9 mouse cellular contexts compared by ENCODE assay signal in genomic region chr14:75283609-75284192, GRCm38 (mm10). TPM values are rescaled to one million over a fixed set of nuclear protein-coding genes. Genes with fewer than 3 reads are reported as not detected.
DNase-seq lines count a peak whose midpoint lies in the region; ATAC-seq and TF ChIP-seq lines count a peak whose summit lies in the region.
"Had no signal": no experiment of that assay in that cellular context is flagged by ENCODE, and none has a peak within 500 bp of the region (broad histone marks: within the 10 kb centered on the region; RNA-seq: fewer than 3 reads in every experiment).

No protein-coding gene starts in this region.

- peak; percentile 35 for ATAC-seq in kidney, postnatal 0 days (replicated peaks; ENCODE audit: low FRiP score, low read depth)
- peak; percentile 34 for ATAC-seq in midbrain, embryonic 14.5 days (ENCODE audit: low FRiP score, low TSS enrichment)

- 3% methylated on average over 19 of the region's 19 CpGs for WGBS in kidney, postnatal 0 days
- 6% methylated on average over 19 of the region's 19 CpGs for WGBS in midbrain, embryonic 14.5 days

- H3K27ac ChIP-seq in kidney, postnatal 0 days, result peak overlapping the region; percentile 88
- peak overlapping the region; percentile 68 for H3K27ac ChIP-seq in midbrain, embryonic 14.5 days (replicated peaks; ENCODE audit: low read depth, low read length)

- TF ChIP-seq CTCF in kidney, postnatal 0 days (IDR thresholded peaks at IDR 0.05; ENCODE audit: low read depth), result no peak

- peak; percentile 51 for DNase-seq in kidney, postnatal 0 days (ENCODE audit: low spot score)
- DNase-seq in kidney, adult 18-20 months, result no peak
- peak; percentile 56 for DNase-seq in R1 (ENCODE audit: low read depth, low spot score)
- DNase-seq in kidney, postnatal 10 days, result peak; percentile 36
- peak; percentile 56 for DNase-seq in midbrain, embryonic 14.5 days
- DNase-seq in c-Kit-positive CD71-positive TER-119-positive erythroid progenitor cells, embryonic 14.5 days (ENCODE audit: low spot score), result no peak
- DNase-seq in layer of hippocampus, postnatal 36 days, result no peak

- H3K9me3 ChIP-seq in kidney, postnatal 0 days (replicated peaks; ENCODE audit: low read length), result no peaks in the 10 kb centered on the region
- no peaks in the 10 kb centered on the region for H3K9me3 ChIP-seq in erythroblast, embryonic 14.5 days (ENCODE audit: control insufficient read depth, low read length)
- no peaks in the 10 kb centered on the region for H3K9me3 ChIP-seq in midbrain, embryonic 14.5 days (ENCODE audit: control insufficient read depth, low read length)

- H3K27me3 ChIP-seq in kidney, postnatal 0 days (ENCODE audit: insufficient read depth, low read length), result no peaks in the 10 kb centered on the region
- peaks cover 5% of the 10 kb centered on the region for H3K27me3 ChIP-seq in erythroblast, embryonic 14.5 days (ENCODE audit: control insufficient read depth)
- H3K27me3 ChIP-seq in midbrain, embryonic 14.5 days (ENCODE audit: control insufficient read depth, insufficient read depth, low read length), result no peaks in the 10 kb centered on the region

- H3K36me3 ChIP-seq in kidney, postnatal 0 days (ENCODE audit: insufficient read depth, low read length), result no peaks in the 10 kb centered on the region
- no peaks in the 10 kb centered on the region for H3K36me3 ChIP-seq in erythroblast, embryonic 14.5 days (ENCODE audit: control insufficient read depth)
- H3K36me3 ChIP-seq in midbrain, embryonic 14.5 days (ENCODE audit: control insufficient read depth, insufficient read depth, low read length), result no peaks in the 10 kb centered on the region

- H3K9ac ChIP-seq in kidney, postnatal 0 days (ENCODE audit: low read depth, low read length), result peak overlapping the region; percentile 89
- peak overlapping the region; percentile 57 for H3K9ac ChIP-seq in midbrain, embryonic 14.5 days (replicated peaks; ENCODE audit: low read length)

- H3K4me2 ChIP-seq in kidney, postnatal 0 days (ENCODE audit: low read length), result peak overlapping the region; percentile 78
- H3K4me2 ChIP-seq in midbrain, embryonic 14.5 days (ENCODE audit: low read length), result peak overlapping the region; percentile 82

- no peaks in the 10 kb centered on the region; the same call in 1 of the 2 replicates for H3K4me1 ChIP-seq in kidney, postnatal 0 days (replicated peaks; ENCODE audit: insufficient read depth, low read length)
- peaks cover 29% of the 10 kb centered on the region for H3K4me1 ChIP-seq in erythroblast, embryonic 14.5 days (ENCODE audit: control insufficient read depth)
- peaks cover 16% of the 10 kb centered on the region; the same call in 1 of the 2 replicates for H3K4me1 ChIP-seq in midbrain, embryonic 14.5 days (ENCODE audit: control insufficient read depth, insufficient read depth, low read length)

- peak overlapping the region; percentile 88 for H3K4me3 ChIP-seq in kidney, postnatal 0 days (replicated peaks; ENCODE audit: low read depth, low read length)
- peak overlapping the region; percentile 74 for H3K4me3 ChIP-seq in erythroblast, embryonic 14.5 days (replicated peaks)
- peak overlapping the region; percentile 100 for H3K4me3 ChIP-seq in midbrain, embryonic 14.5 days (replicated peaks; ENCODE audit: low read depth, low read length)

RNA-seq across cellular contexts. Expression of gene Zc3h13, which starts 0.5 kb away (rescaled TPM):
- polyA plus RNA-seq in kidney, postnatal 0 days (2015; fragmentation: Nextera tagmentation; extraction: Ambion mirVana), result 27.1 and 28.0 TPM in 2 replicates
- 2.6 and 3.0 TPM in 2 replicates for polyA plus RNA-seq in erythroblast, embryonic 14.5 days (2012)
- polyA plus RNA-seq in midbrain, embryonic 14.5 days (2014; fragmentation: Nextera tagmentation; extraction: Ambion mirVana), result 34.5 and 40.1 TPM in 2 replicates
- 10 to 100 TPM; 57.2 to 65.2 TPM for total RNA-seq in layer of hippocampus, postnatal 36 days (2021)

RNA-seq across cellular contexts. Expression of gene Cpb2, which starts 41.6 kb away (rescaled TPM):
- polyA plus RNA-seq in kidney, postnatal 0 days (2015; fragmentation: Nextera tagmentation; extraction: Ambion mirVana), result 23.6 and 26.3 TPM in 2 replicates
- polyA plus RNA-seq in erythroblast, embryonic 14.5 days (2012), result not detected in 2 replicates
- not detected in 2 replicates for polyA plus RNA-seq in midbrain, embryonic 14.5 days (2014; fragmentation: Nextera tagmentation; extraction: Ambion mirVana)
- total RNA-seq in layer of hippocampus, postnatal 36 days (2021), result not detected
- total RNA-seq: neutrophil, adult 5-6 weeks had no signal

Comparison
In these comparisons a context has a peak if more than half of its experiments do, and no peak if none do; other contexts are left out.
1. DNase-seq: peak in kidney, postnatal 0 days (single experiment), R1 (single experiment), kidney, postnatal 10 days (single experiment) and midbrain, embryonic 14.5 days (single experiment); none in kidney, adult 18-20 months (single experiment), c-Kit-positive CD71-positive TER-119-positive erythroid progenitor cells, embryonic 14.5 days (single experiment) and layer of hippocampus, postnatal 36 days (0 of 2).
2. RNA of gene Cpb2, which starts 41.6 kb away (polyA plus RNA-seq): 23.6 to 26.3 TPM in kidney, postnatal 0 days; not detected in erythroblast, embryonic 14.5 days and not detected in midbrain, embryonic 14.5 days; every median in the first group is over 10 times any median in the second.
3. Peak in every context shown above with its lines, with median percentiles within 50 percentile points of each other: H3K4me3 ChIP-seq.